Mouse (Mus musculus) liver, embryonic 16.5 days (tissue): ENCODE data around the gene Gtf2ird1. TPM values are rescaled to one million over a fixed set of nuclear protein-coding genes. Genes with fewer than 3 reads are reported as not detected.

Source experiments
- ATAC-seq: fragments of 200-750 bp; cut with Nextera tagmentation; 2 replicates; pipeline ENCODE4 v1.8.0; 2017; ENCODE audit warnings: low read depth, mild to moderate bottlenecking, moderate number of reproducible peaks, moderate library complexity
- H3K27ac ChIP-seq: fragments of 300-500 bp; sonication (generic); 2 replicates; pipeline ENCODE4 v1.5.1; 2014; ENCODE audit warnings: mild to moderate bottlenecking, low read length
- H3K27me3 ChIP-seq: fragments of 300-500 bp; sonication (generic); 2 replicates; pipeline ENCODE4 v1.6.1; 2014; ENCODE audit warnings: low read depth, low read length, mixed read lengths; ENCODE audit not compliant: control insufficient read depth, insufficient read depth
- H3K36me3 ChIP-seq: fragments of 300-500 bp; sonication (generic); 2 replicates; pipeline ENCODE4 v1.6.1; 2014; ENCODE audit warnings: mild to moderate bottlenecking; ENCODE audit not compliant: control insufficient read depth, insufficient read depth
- H3K4me1 ChIP-seq: fragments of 300-500 bp; sonication (generic); 2 replicates; pipeline ENCODE4 v1.6.1; 2014; ENCODE audit warnings: low read depth, low read length, mixed read lengths; ENCODE audit not compliant: control insufficient read depth
- H3K4me2 ChIP-seq: fragments of 300-500 bp; sonication (generic); 2 replicates; pipeline ENCODE4 v1.6.1; 2014; ENCODE audit warnings: low read depth, low read length, mixed read lengths
- H3K4me3 ChIP-seq: fragments of 300-500 bp; sonication (generic); 2 replicates; pipeline ENCODE4 v1.5.1; 2014; ENCODE audit warnings: low read depth, mild to moderate bottlenecking, low read length
- H3K9ac ChIP-seq: fragments of 300-500 bp; sonication (generic); 2 replicates; pipeline ENCODE4 v1.6.1; 2014; ENCODE audit warnings: low read depth, low read length
- H3K9me3 ChIP-seq: fragments of 300-500 bp; sonication (generic); replicated peaks from 2 replicates; pipeline ENCODE4 v1.6.1; 2016; ENCODE audit warnings: low read length; ENCODE audit not compliant: control insufficient read depth
- WGBS: fragments of 180-500 bp; shearing (Covaris S2); extraction: QIAGEN DNeasy Blood & Tissue Kit; methylation state at CpG from one replicate; pipeline ENCODE4 v1.1.7; 2014; ENCODE audit not compliant: insufficient replicate concordance; 5-methylcytosine and 5-hydroxymethylcytosine counted together
- polyA plus RNA-seq: library from polyadenylated mRNA; unstranded; fragments of >200 nt; fragmentation: Nextera tagmentation; extraction: Ambion mirVana; gene quantifications from 2 replicates; pipeline ENCODE4 v1.2.1, GENCODE M21; 2015

The Gtf2ird1 gene
- polyA plus RNA-seq, 1 experiment from 2014 or later: 11.6 TPM

DNA sequence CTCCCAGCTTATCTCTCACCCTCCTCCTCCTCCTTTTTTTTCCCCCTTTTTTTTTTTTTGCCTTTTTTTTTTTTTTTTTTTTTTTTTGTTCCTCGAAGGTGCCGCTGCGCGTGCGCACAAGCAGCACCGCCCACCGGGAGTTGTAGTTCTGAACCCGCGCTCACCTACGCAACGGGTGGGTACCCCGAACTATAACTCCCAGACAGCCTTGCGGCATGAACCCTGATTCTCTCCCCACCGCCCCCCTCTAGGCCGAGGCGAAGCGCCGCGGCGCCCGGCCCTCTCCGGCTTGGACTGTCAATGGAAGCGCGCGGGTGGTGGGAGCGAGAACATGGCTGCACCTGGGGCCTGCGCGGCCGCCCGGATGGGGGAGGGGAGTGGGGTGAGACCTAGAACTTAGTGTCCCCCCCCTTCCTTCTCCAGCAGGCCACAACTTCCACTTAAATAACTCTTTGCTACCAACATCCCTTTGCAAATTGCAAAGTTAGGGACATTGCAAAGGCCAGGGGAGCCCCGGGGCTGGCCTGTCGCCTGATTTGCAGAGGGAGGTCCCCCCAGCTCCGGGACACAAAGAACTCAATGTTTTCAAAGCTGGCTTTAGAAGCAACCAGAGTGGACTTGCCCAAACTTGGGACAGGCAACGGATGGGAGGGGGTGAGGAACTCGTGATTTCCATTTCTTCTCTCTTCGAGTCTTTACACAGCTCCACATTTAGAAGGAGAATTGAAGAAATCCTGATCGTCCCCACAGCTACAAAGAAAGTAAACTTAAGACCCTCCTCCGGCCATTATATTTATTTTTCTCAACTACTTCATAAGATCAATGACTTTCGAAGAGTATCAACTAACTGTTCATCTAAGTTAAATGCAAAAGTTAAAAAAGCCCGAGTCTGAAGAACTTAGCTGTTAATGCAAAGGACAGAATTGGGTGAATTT is 141.6 kb downstream of the Gtf2ird1 start, which contains the start of gene Gtf2i:
Gene Gtf2i, minus strand, starts transcription at position 73 of the 935 bp plus-strand sequence.
- peaks cover 6% of the 10 kb centered on the region; the same call in 1 of the 2 replicates for H3K36me3 ChIP-seq
- peak within 1 kb of the TSS; percentile 91 for H3K4me3 ChIP-seq
- H3K9ac ChIP-seq: peak within 1 kb of the TSS; percentile 94
- H3K9me3 ChIP-seq: no peaks in the 10 kb centered on the region
- peak; percentile 85 for ATAC-seq
- peak within 1 kb of the TSS; percentile 93 for H3K27ac ChIP-seq
- H3K4me1 ChIP-seq: peaks cover 25% of the 10 kb centered on the region
- WGBS: under 1% methylated on average over 40 of the region's 40 CpGs
- peak within 1 kb of the TSS; percentile 93 for H3K4me2 ChIP-seq
- no peaks in the 10 kb centered on the region for H3K27me3 ChIP-seq

GRCm38 (mm10) chr5:134314068-134314674 is 142.3 kb downstream of the Gtf2ird1 start:
- Histone ChIP-seq H3K9me3 (no peaks in the 10 kb centered on the region), H3K4me2 (peak overlapping the region; percentile 93), H3K27ac (peak overlapping the region; percentile 93), H3K4me1 (peaks cover 25% of the 10 kb centered on the region), H3K9ac (peak overlapping the region; percentile 94), H3K36me3 (peaks cover 8% of the 10 kb centered on the region; the same call in 1 of the 2 replicates), H3K27me3 (no peaks in the 10 kb centered on the region), H3K4me3 (peak overlapping the region; percentile 91)
- peak; percentile 13 for ATAC-seq
- under 1% methylated on average over 38 of the region's 64 CpGs for WGBS

DNA sequence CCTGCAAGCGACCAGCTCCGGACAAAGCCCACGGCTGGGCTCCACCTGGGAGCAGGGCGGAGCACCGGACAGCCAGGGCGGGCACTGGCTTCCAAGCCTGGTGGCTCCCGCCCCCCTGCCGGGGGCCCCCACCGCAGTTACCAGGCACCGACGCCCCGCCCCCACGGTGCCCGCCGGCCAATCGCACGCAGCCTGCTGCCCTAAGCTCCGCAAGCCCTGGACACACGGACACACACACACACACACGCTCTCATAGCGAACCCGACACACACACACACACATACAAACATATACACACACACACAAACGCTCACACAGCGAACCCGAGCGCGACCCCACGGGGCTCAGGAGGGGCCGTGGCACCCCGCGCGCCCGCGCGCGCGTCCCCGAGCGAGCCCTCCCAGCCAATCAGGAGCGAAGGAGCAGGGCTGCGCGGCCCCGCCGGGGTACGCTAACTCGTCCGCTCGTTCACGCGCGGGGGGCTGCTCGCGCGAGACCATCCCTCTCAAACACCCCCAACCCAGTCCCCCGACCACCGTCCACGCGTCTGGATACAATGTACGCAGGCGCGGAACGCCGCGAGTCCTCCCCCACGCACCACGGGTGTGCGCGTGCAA is 143.0 kb downstream of the Gtf2ird1 start:
- H3K4me1 ChIP-seq: peaks cover 25% of the 10 kb centered on the region
- H3K9me3 ChIP-seq: no peaks in the 10 kb centered on the region

DNA sequence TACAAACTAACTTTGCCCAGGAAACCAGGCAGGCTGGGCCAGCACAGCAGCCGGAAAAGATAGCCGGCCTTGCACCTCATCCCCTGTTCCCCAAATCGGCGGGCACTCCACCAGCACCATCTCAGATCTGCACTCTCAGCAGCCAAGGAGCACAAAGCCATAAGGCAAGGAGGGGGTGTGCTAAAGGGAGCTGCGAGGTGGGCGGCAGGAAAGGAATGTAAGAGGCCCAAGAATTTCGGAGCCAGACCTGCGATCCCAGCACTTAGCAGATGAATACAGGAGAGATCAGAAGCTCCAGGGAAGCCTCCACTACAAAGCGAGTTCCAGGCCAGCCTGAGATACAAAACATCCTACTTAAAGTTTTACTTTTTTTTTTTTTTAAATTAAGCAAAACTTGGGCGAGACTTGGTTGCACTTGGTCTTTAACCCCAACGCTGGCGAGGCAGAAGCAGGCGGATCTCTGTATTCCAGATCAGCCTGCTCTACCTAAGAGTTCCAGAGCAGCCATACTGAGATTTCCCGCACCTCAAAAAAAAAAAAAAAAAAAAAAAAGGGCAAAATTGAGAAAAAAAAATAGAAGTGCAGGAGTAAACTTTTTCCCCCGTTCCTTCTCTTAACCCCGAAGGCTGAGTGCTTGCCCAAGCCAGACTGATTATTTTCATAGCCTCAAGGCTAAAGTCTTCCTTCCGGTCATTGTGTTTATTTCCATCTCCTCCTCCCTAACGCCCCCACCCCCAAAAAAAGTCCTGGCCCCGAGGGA is 143.6 kb downstream of the Gtf2ird1 start:
- H3K4me1 ChIP-seq: peaks cover 25% of the 10 kb centered on the region
- H3K9me3 ChIP-seq: no peaks in the 10 kb centered on the region
- peak overlapping the region; percentile 93 for H3K27ac ChIP-seq
- ATAC-seq: no peak
- H3K4me3 ChIP-seq: peak overlapping the region; percentile 91
- H3K27me3 ChIP-seq: no peaks in the 10 kb centered on the region
- peak overlapping the region; percentile 94 for H3K9ac ChIP-seq
- peak overlapping the region; percentile 93 for H3K4me2 ChIP-seq
- peaks cover 8% of the 10 kb centered on the region; the same call in 1 of the 2 replicates for H3K36me3 ChIP-seq
- WGBS: 3% methylated on average over 19 of the region's 19 CpGs

More for the DNA sequence above, 143.0 kb downstream of the Gtf2ird1 start:
- Histone ChIP-seq H3K36me3 (peaks cover 8% of the 10 kb centered on the region; the same call in 1 of the 2 replicates), H3K27ac (peak overlapping the region; percentile 93), H3K4me2 (peak overlapping the region; percentile 93), H3K27me3 (no peaks in the 10 kb centered on the region), H3K9ac (peak overlapping the region; percentile 94), H3K4me3 (peak overlapping the region; percentile 91)
- WGBS: under 1% methylated on average over 65 of the region's 68 CpGs
- ATAC-seq: peak; percentile 86

GRCm38 (mm10) chr5:134311894-134312411 is 144.6 kb downstream of the Gtf2ird1 start:
- H3K27ac ChIP-seq: no peak overlapping the region
- no peaks in the 10 kb centered on the region for H3K9me3 ChIP-seq
- peaks cover 25% of the 10 kb centered on the region for H3K4me1 ChIP-seq
- H3K36me3 ChIP-seq: peaks cover 8% of the 10 kb centered on the region; the same call in 1 of the 2 replicates
- no peak for ATAC-seq
- no peak overlapping the region for H3K9ac ChIP-seq
- peak overlapping the region; percentile 93 for H3K4me2 ChIP-seq
- 82% methylated on average over 6 of the region's 6 CpGs for WGBS
- peak overlapping the region; percentile 91; the same call in 1 of the 2 replicates for H3K4me3 ChIP-seq
- no peaks in the 10 kb centered on the region for H3K27me3 ChIP-seq

GRCm38 (mm10) chr5:134310201-134310600 is 146.3 kb downstream of the Gtf2ird1 start:
- H3K4me1 ChIP-seq: peaks cover 18% of the 10 kb centered on the region
- no peak for ATAC-seq
- no peaks in the 10 kb centered on the region for H3K9me3 ChIP-seq
- WGBS: 84% methylated on average over 9 of the region's 9 CpGs
- no peak overlapping the region for H3K27ac ChIP-seq
- no peak overlapping the region for H3K9ac ChIP-seq
- no peak overlapping the region for H3K4me2 ChIP-seq
- no peaks in the 10 kb centered on the region for H3K27me3 ChIP-seq
- H3K36me3 ChIP-seq: peaks cover 14% of the 10 kb centered on the region; the same call in 1 of the 2 replicates
- no peak overlapping the region for H3K4me3 ChIP-seq

GRCm38 (mm10) chr5:134309345-134309744 is 147.2 kb downstream of the Gtf2ird1 start:
- Histone ChIP-seq H3K9me3 (no peaks in the 10 kb centered on the region), H3K36me3 (peaks cover 14% of the 10 kb centered on the region; the same call in 1 of the 2 replicates), H3K27ac (no peak overlapping the region), H3K27me3 (no peaks in the 10 kb centered on the region), H3K9ac (no peak overlapping the region), H3K4me2 (no peak overlapping the region), H3K4me3 (no peak overlapping the region), H3K4me1 (peaks cover 16% of the 10 kb centered on the region)
- WGBS: 97% methylated on average over 1 of the region's 1 CpGs
- ATAC-seq: no peak
